Mouse (Mus musculus) CH12.LX (cell line): ENCODE measurements around the gene Prss30. TPM values are rescaled to one million over a fixed set of nuclear protein-coding genes. Genes with fewer than 3 reads are reported as not detected.

Source experiments
- DNase-seq: peaks from one replicate; pipeline ENCODE4 v3.0.0-alpha.2; 2013; ENCODE audit errors: extremely low read depth
- H3K27ac ChIP-seq: 2 replicates; pipeline ENCODE4 v1.5.1; 2012; ENCODE audit warnings: low read depth, mild to moderate bottlenecking, control low read depth, moderate library complexity; ENCODE audit not compliant: insufficient read depth
- H3K27me3 ChIP-seq: replicated peaks from 2 replicates; pipeline ENCODE3; 2012; ENCODE audit warnings: inconsistent platforms
- H3K36me3 ChIP-seq, 2 experiments: replicated peaks in 1 of 2; 2 replicates each; pipeline versions ENCODE3 to v1.6.1; 2012; ENCODE audit warnings: inconsistent platforms in 1 of 2, low read length in 1 of 2, mild to moderate bottlenecking in 1 of 2, mixed read lengths in 1 of 2, moderate library complexity in 1 of 2; ENCODE audit not compliant: control insufficient read depth in 1 of 2, insufficient read depth in 1 of 2
- H3K4me1 ChIP-seq, 2 experiments: 2 replicates each; pipeline ENCODE4 v1.6.1; 2012; ENCODE audit warnings: inconsistent platforms in 1 of 2, moderate library complexity in 1 of 2; ENCODE audit not compliant: insufficient read depth in 2 of 2, control insufficient read depth in 1 of 2
- H3K4me2 ChIP-seq: 2 replicates; pipeline ENCODE4 v1.6.1; 2012; ENCODE audit warnings: low read depth, mild to moderate bottlenecking, control low read depth; ENCODE audit not compliant: poor library complexity, insufficient read depth, severe bottlenecking
- H3K4me3 ChIP-seq, 3 experiments: fragments of 150-350 bp in 1 of 3; sonication (generic) in 1 of 3; replicated peaks in 1 of 3; 2 replicates each; pipeline versions ENCODE3 to v1.5.1; 2011 to 2012; ENCODE audit warnings: low read depth in 2 of 3, low read length in 2 of 3, mild to moderate bottlenecking in 2 of 3, moderate library complexity in 2 of 3, control low read depth in 1 of 3, improper control_type of control experiment in 1 of 3, inconsistent platforms in 1 of 3, mixed read lengths in 1 of 3; ENCODE audit not compliant: poor library complexity in 1 of 3
- H3K79me2 ChIP-seq: replicated peaks from 2 replicates; pipeline ENCODE4 v1.6.1; 2012; ENCODE audit warnings: mild to moderate bottlenecking, moderate library complexity; ENCODE audit not compliant: control insufficient read depth, poor library complexity, insufficient read depth, severe bottlenecking; ENCODE audit errors: extremely low read depth
- H3K9ac ChIP-seq: 2 replicates; pipeline ENCODE4 v1.6.1; 2012; ENCODE audit warnings: low read depth, mild to moderate bottlenecking, control low read depth, moderate library complexity; ENCODE audit not compliant: insufficient read depth
- H3K9me3 ChIP-seq: replicated peaks from 2 replicates; pipeline ENCODE3; 2012; ENCODE audit warnings: low read length, inconsistent platforms, mixed read lengths
- BHLHE40 ChIP-seq: IDR thresholded peaks from 2 replicates; pipeline ENCODE4 v1.6.1; 2011; ENCODE audit warnings: mild to moderate bottlenecking, low read depth, low read length, improper control_type of control experiment
- CHD1 ChIP-seq: IDR thresholded peaks from 2 replicates; pipeline ENCODE4 v1.6.1; 2012; ENCODE audit warnings: low read depth, low read length, improper control_type of control experiment, inconsistent platforms
- CHD2 ChIP-seq: IDR thresholded peaks from 2 replicates; pipeline ENCODE4 v1.6.1; 2011; ENCODE audit warnings: low read length, improper control_type of control experiment
- ELF1 ChIP-seq: IDR thresholded peaks from 2 replicates; pipeline ENCODE4 v1.6.1; 2014; ENCODE audit warnings: low read depth, mild to moderate bottlenecking, inconsistent platforms, low read length, improper control_type of control experiment
- ETS1 ChIP-seq: conservative IDR thresholded peaks from 2 replicates; pipeline ENCODE4 v1.6.1; 2012; ENCODE audit warnings: low read depth, mild to moderate bottlenecking, inconsistent platforms, low read length, improper control_type of control experiment, moderate library complexity
- HCFC1 ChIP-seq: IDR thresholded peaks from 2 replicates; pipeline ENCODE4 v1.6.1; 2012; ENCODE audit warnings: low read depth, mild to moderate bottlenecking, inconsistent platforms, low read length, improper control_type of control experiment
- IRF4 ChIP-seq: IDR thresholded peaks from 2 replicates; pipeline ENCODE4 v1.6.1; 2014; ENCODE audit warnings: low read depth, mild to moderate bottlenecking, inconsistent platforms, low read length, improper control_type of control experiment
- KAT2A ChIP-seq: IDR thresholded peaks from 2 replicates; pipeline ENCODE4 v1.6.1; 2012; ENCODE audit warnings: low read length, improper control_type of control experiment, inconsistent platforms; ENCODE audit not compliant: insufficient replicate concordance
- MAFK ChIP-seq: IDR thresholded peaks from 2 replicates; pipeline ENCODE4 v1.6.1; 2011; ENCODE audit warnings: low read length, improper control_type of control experiment; ENCODE audit not compliant: insufficient replicate concordance
- MYC ChIP-seq: IDR thresholded peaks from 2 replicates; pipeline ENCODE4 v1.6.1; 2011; ENCODE audit warnings: low read depth, mild to moderate bottlenecking, improper control_type of control experiment, low read length
- NRF1 ChIP-seq: IDR thresholded peaks from 2 replicates; pipeline ENCODE4 v1.6.1; 2014; ENCODE audit warnings: low read depth, mild to moderate bottlenecking, inconsistent platforms, low read length, improper control_type of control experiment, moderate library complexity
- RAD21 ChIP-seq: IDR thresholded peaks from 2 replicates; pipeline ENCODE4 v1.6.1; 2011; ENCODE audit warnings: low read depth, mild to moderate bottlenecking, low read length, improper control_type of control experiment, moderate library complexity
- RCOR1 ChIP-seq: conservative IDR thresholded peaks from 2 replicates; pipeline ENCODE4 v1.6.1; 2012; ENCODE audit warnings: low read depth, mild to moderate bottlenecking, inconsistent platforms, low read length, improper control_type of control experiment
- SMC3 ChIP-seq: IDR thresholded peaks from 2 replicates; pipeline ENCODE4 v1.6.1; 2011; ENCODE audit warnings: low read depth, low read length, improper control_type of control experiment
- TBP ChIP-seq: conservative IDR thresholded peaks from 2 replicates; pipeline ENCODE4 v1.6.1; 2011; ENCODE audit warnings: low read depth, low read length, improper control_type of control experiment
- TCF12 ChIP-seq: IDR thresholded peaks from 2 replicates; pipeline ENCODE4 v1.6.1; 2014; ENCODE audit warnings: low read depth, mild to moderate bottlenecking, inconsistent platforms, low read length, improper control_type of control experiment
- UBTF ChIP-seq: IDR thresholded peaks from 2 replicates; pipeline ENCODE4 v1.6.1; 2012; ENCODE audit warnings: low read depth, mild to moderate bottlenecking, inconsistent platforms, low read length, improper control_type of control experiment, moderate library complexity
- USF1 ChIP-seq: IDR thresholded peaks from 2 replicates; pipeline ENCODE4 v1.6.1; 2014; ENCODE audit warnings: low read depth, mild to moderate bottlenecking, inconsistent platforms, low read length, improper control_type of control experiment
- ZMIZ1 ChIP-seq: IDR thresholded peaks from 2 replicates; pipeline ENCODE4 v1.6.1; 2012; ENCODE audit warnings: low read depth, mild to moderate bottlenecking, inconsistent platforms, low read length, improper control_type of control experiment
- ZNF384 ChIP-seq: IDR thresholded peaks from 2 replicates; pipeline ENCODE4 v1.6.1; 2012; ENCODE audit warnings: low read depth, low read length, improper control_type of control experiment, inconsistent platforms
- dilution Hi-C: fragments of 300-500 bp; cut with MboI; formaldehyde crosslinking; loops from 2 replicates; pipeline ENCODE4 v1.14.3; 2020; ENCODE audit warnings: low sequenced_read_pairs; ENCODE audit not compliant: extremely low pct_unique_long_range_greater_than_20kb, extremely low pct_ligation_motif_present
- in situ Hi-C: fragments of 300-500 bp; cut with MboI; formaldehyde crosslinking; loops from 3 replicates; pipeline ENCODE4 v1.14.3; 2019; ENCODE audit warnings: low sequenced_read_pairs, low pct_ligation_motif_present, low pct_unique_long_range_greater_than_20kb, mixed read lengths
- polyA plus RNA-seq: library from polyadenylated mRNA; unstranded; fragments of >175 nt; gene quantifications from 2 replicates; pipeline ENCODE4 v1.2.1, GENCODE M21; 2012; ENCODE audit warnings: low read depth; ENCODE audit not compliant: insufficient read length
- total RNA-seq, 2 experiments: library from RNA; depleted of rRNA; stranded (reverse); fragments of 300-350 nt in 1 of 2; fragments of >200 nt in 1 of 2; gene quantifications; 2 replicates each; pipeline ENCODE4 v1.2.3; 2012 to 2014

Prss30 gene
- total and polyA plus RNA-seq, 3 experiments, result 0.30 to 0.69 TPM; not detected in 1

- Histone ChIP-seq H3K36me3 (no peaks in the 10 kb centered on the region), H3K27ac (no peak overlapping the region), H3K4me2 (no peak overlapping the region), H3K27me3 (peaks cover 75% of the 10 kb centered on the region), H3K4me3 (no peak overlapping the region), H3K79me2 (no peaks in the 10 kb centered on the region), H3K4me1 (peaks cover 0 to 8% of the 10 kb centered on the region in 2 experiments; a peak in 2 of 4 replicates), H3K9ac (no peak overlapping the region), H3K9me3 (peaks cover 5% of the 10 kb centered on the region)
- DNase-seq, result no peak
- TF ChIP-seq MAFK, result no peak
- in situ Hi-C loops, result no loop called here
- dilution Hi-C loops, result no loop called here
These were observed 23.8 kb upstream of the Prss30 start for GRCm38 (mm10) chr17:24004071-24004665.

GRCm38 (mm10) chr17:24000404-24000803 is 20.0 kb upstream of the Prss30 start:
- no peaks in the 10 kb centered on the region for H3K79me2 ChIP-seq
- in situ Hi-C loops, result no loop called here
- H3K9me3 ChIP-seq, result peaks cover 4% of the 10 kb centered on the region
- H3K36me3 ChIP-seq, result no peaks in the 10 kb centered on the region
- peaks cover 2 to 8% of the 10 kb centered on the region in 2 experiments; a peak in 3 of 4 replicates for H3K4me1 ChIP-seq
- peaks cover 76% of the 10 kb centered on the region for H3K27me3 ChIP-seq
- H3K27ac ChIP-seq, result no peak overlapping the region
- H3K4me3 ChIP-seq, result no peak overlapping the region
- dilution Hi-C loops, result no loop called here
- H3K4me2 ChIP-seq, result no peak overlapping the region
- no peak overlapping the region for H3K9ac ChIP-seq
- no peak for DNase-seq
- no peak for TF ChIP-seq ZNF384
- no peak for TF ChIP-seq TCF12
- no peak for TF ChIP-seq NRF1
- no peak for TF ChIP-seq ZMIZ1
- no peak for TF ChIP-seq UBTF
- TF ChIP-seq SMC3, result no peak
- TF ChIP-seq CHD2, result no peak
- no peak for TF ChIP-seq ETS1

GRCm38 (mm10) chr17:23998383-23998782 is 18.0 kb upstream of the Prss30 start:
- no peaks in the 10 kb centered on the region for H3K9me3 ChIP-seq
- DNase-seq, result no peak
- no peaks in the 10 kb centered on the region for H3K79me2 ChIP-seq
- H3K4me2 ChIP-seq, result no peak overlapping the region
- H3K27me3 ChIP-seq, result peaks cover 80% of the 10 kb centered on the region
- peaks cover 2 to 11% of the 10 kb centered on the region in 2 experiments; a peak in 3 of 4 replicates for H3K4me1 ChIP-seq
- no peak overlapping the region for H3K27ac ChIP-seq
- TF ChIP-seq IRF4, result no peak
- no peak for TF ChIP-seq SMC3
- TF ChIP-seq RCOR1, result no peak
- no peak for TF ChIP-seq USF1
- no peak for TF ChIP-seq CHD2
- TF ChIP-seq BHLHE40, result no peak
- TF ChIP-seq KAT2A, result no peak
- TF ChIP-seq TBP, result no peak
- no peak for TF ChIP-seq CHD1
- no peak for TF ChIP-seq MAFK
- no peak for TF ChIP-seq HCFC1
- TF ChIP-seq ELF1, result no peak
- TF ChIP-seq MYC, result no peak
- TF ChIP-seq ZMIZ1, result no peak
- no peak for TF ChIP-seq RAD21
- in situ Hi-C loops, result no loop called here
- H3K36me3 ChIP-seq, result no peaks in the 10 kb centered on the region
- dilution Hi-C loops, result no loop called here
- no peak overlapping the region for H3K9ac ChIP-seq
- no peak overlapping the region for H3K4me3 ChIP-seq
